Mouse (Mus musculus): ENCODE results near the gene Tfdp1. TPM values are rescaled to one million over a fixed set of nuclear protein-coding genes. Genes with fewer than 3 reads are reported as not detected.

The Tfdp1 gene
- polyA plus RNA-seq, 1 experiment: 44.9 TPM

GRCm38 (mm10) chr8:13352601-13353000 lies 14.1 kb downstream of the Tfdp1 start:
- Histone ChIP-seq H3K4me3 (ENCODE audit: control insufficient read depth, low read depth, low read length) (no peak overlapping the region), H3K4me1 (ENCODE audit: control insufficient read depth, insufficient read depth, low read length) (no peaks in the 10 kb centered on the region), H3K27ac (ENCODE audit: control insufficient read depth, insufficient read depth, low read depth, low read length) (no peak overlapping the region), H3K36me3 (ENCODE audit: control insufficient read depth, insufficient read depth, low read length) (peaks cover 4% of the 10 kb centered on the region), H3K27me3 (ENCODE audit: control insufficient read depth, insufficient read depth, low read length) (no peaks in the 10 kb centered on the region)
- no peak for TF ChIP-seq POLR2A (IDR thresholded peaks at IDR 0.05; ENCODE audit: control insufficient read depth, low read depth, low read length)
- no peak for TF ChIP-seq CTCF (IDR thresholded peaks at IDR 0.05; ENCODE audit: control insufficient read depth, insufficient read depth, insufficient replicate concordance, low read depth, low read length)

GRCm38 (mm10) chr8:13353155-13353833 lies 14.7 kb downstream of the Tfdp1 start:
- Histone ChIP-seq H3K27ac (ENCODE audit: control insufficient read depth, insufficient read depth, low read depth, low read length) (no peak overlapping the region), H3K4me3 (ENCODE audit: control insufficient read depth, low read depth, low read length) (no peak overlapping the region), H3K27me3 (ENCODE audit: control insufficient read depth, insufficient read depth, low read length) (no peaks in the 10 kb centered on the region), H3K4me1 (ENCODE audit: control insufficient read depth, insufficient read depth, low read length) (no peaks in the 10 kb centered on the region), H3K36me3 (ENCODE audit: control insufficient read depth, insufficient read depth, low read length) (peaks cover 5% of the 10 kb centered on the region)
- TF ChIP-seq POLR2A (IDR thresholded peaks at IDR 0.05; ENCODE audit: control insufficient read depth, low read depth, low read length): no peak
- TF ChIP-seq CTCF (IDR thresholded peaks at IDR 0.05; ENCODE audit: control insufficient read depth, insufficient read depth, insufficient replicate concordance, low read depth, low read length): no peak

- Histone ChIP-seq H3K4me3 (ENCODE audit: control insufficient read depth, low read depth, low read length) (no peak overlapping the region), H3K27me3 (ENCODE audit: control insufficient read depth, insufficient read depth, low read length) (no peaks in the 10 kb centered on the region), H3K27ac (ENCODE audit: control insufficient read depth, insufficient read depth, low read depth, low read length) (no peak overlapping the region), H3K4me1 (ENCODE audit: control insufficient read depth, insufficient read depth, low read length) (no peaks in the 10 kb centered on the region), H3K36me3 (ENCODE audit: control insufficient read depth, insufficient read depth, low read length) (peaks cover 5% of the 10 kb centered on the region)
- TF ChIP-seq CTCF (IDR thresholded peaks at IDR 0.05; ENCODE audit: control insufficient read depth, insufficient read depth, insufficient replicate concordance, low read depth, low read length): no peak
- TF ChIP-seq POLR2A (IDR thresholded peaks at IDR 0.05; ENCODE audit: control insufficient read depth, low read depth, low read length): no peak
Measured at GRCm38 (mm10) chr8:13353883-13354282, 15.3 kb downstream of the Tfdp1 start.

- Histone ChIP-seq H3K27ac (ENCODE audit: control insufficient read depth, insufficient read depth, low read depth, low read length) (no peak overlapping the region), H3K27me3 (ENCODE audit: control insufficient read depth, insufficient read depth, low read length) (no peaks in the 10 kb centered on the region), H3K36me3 (ENCODE audit: control insufficient read depth, insufficient read depth, low read length) (peaks cover 6% of the 10 kb centered on the region), H3K4me1 (ENCODE audit: control insufficient read depth, insufficient read depth, low read length) (no peaks in the 10 kb centered on the region), H3K4me3 (ENCODE audit: control insufficient read depth, low read depth, low read length) (no peak overlapping the region)
- TF ChIP-seq POLR2A (IDR thresholded peaks at IDR 0.05; ENCODE audit: control insufficient read depth, low read depth, low read length): no peak
- TF ChIP-seq CTCF (IDR thresholded peaks at IDR 0.05; ENCODE audit: control insufficient read depth, insufficient read depth, insufficient replicate concordance, low read depth, low read length): no peak
Measured at GRCm38 (mm10) chr8:13356221-13356620, 17.7 kb downstream of the Tfdp1 start.

GRCm38 (mm10) chr8:13356681-13357080 lies 18.1 kb downstream of the Tfdp1 start:
- no peak overlapping the region for H3K27ac ChIP-seq (ENCODE audit: control insufficient read depth, insufficient read depth, low read depth, low read length)
- H3K4me3 ChIP-seq (ENCODE audit: control insufficient read depth, low read depth, low read length): no peak overlapping the region
- TF ChIP-seq CTCF (IDR thresholded peaks at IDR 0.05; ENCODE audit: control insufficient read depth, insufficient read depth, insufficient replicate concordance, low read depth, low read length) (peak; percentile 7; the same call in 1 of the 2 replicates), POLR2A (IDR thresholded peaks at IDR 0.05; ENCODE audit: control insufficient read depth, low read depth, low read length) (no peak)
- H3K27me3 ChIP-seq (ENCODE audit: control insufficient read depth, insufficient read depth, low read length): no peaks in the 10 kb centered on the region
- H3K4me1 ChIP-seq (ENCODE audit: control insufficient read depth, insufficient read depth, low read length): no peaks in the 10 kb centered on the region
- H3K36me3 ChIP-seq (ENCODE audit: control insufficient read depth, insufficient read depth, low read length): peaks cover 6% of the 10 kb centered on the region

- Histone ChIP-seq H3K27ac (ENCODE audit: control insufficient read depth, insufficient read depth, low read depth, low read length) (no peak overlapping the region), H3K27me3 (ENCODE audit: control insufficient read depth, insufficient read depth, low read length) (no peaks in the 10 kb centered on the region), H3K4me1 (ENCODE audit: control insufficient read depth, insufficient read depth, low read length) (no peaks in the 10 kb centered on the region), H3K36me3 (ENCODE audit: control insufficient read depth, insufficient read depth, low read length) (peaks cover 6% of the 10 kb centered on the region), H3K4me3 (ENCODE audit: control insufficient read depth, low read depth, low read length) (peak overlapping the region; percentile 10)
- TF ChIP-seq POLR2A (IDR thresholded peaks at IDR 0.05; ENCODE audit: control insufficient read depth, low read depth, low read length) (no peak), CTCF (IDR thresholded peaks at IDR 0.05; ENCODE audit: control insufficient read depth, insufficient read depth, insufficient replicate concordance, low read depth, low read length) (no peak)
Measured at GRCm38 (mm10) chr8:13360213-13360612, 21.7 kb downstream of the Tfdp1 start.

- Histone ChIP-seq H3K36me3 (ENCODE audit: control insufficient read depth, insufficient read depth, low read length) (peaks cover 4% of the 10 kb centered on the region), H3K27me3 (ENCODE audit: control insufficient read depth, insufficient read depth, low read length) (no peaks in the 10 kb centered on the region), H3K4me1 (ENCODE audit: control insufficient read depth, insufficient read depth, low read length) (no peaks in the 10 kb centered on the region), H3K27ac (ENCODE audit: control insufficient read depth, insufficient read depth, low read depth, low read length) (no peak overlapping the region), H3K4me3 (ENCODE audit: control insufficient read depth, low read depth, low read length) (no peak overlapping the region)
- TF ChIP-seq CTCF (IDR thresholded peaks at IDR 0.05; ENCODE audit: control insufficient read depth, insufficient read depth, insufficient replicate concordance, low read depth, low read length) (peak; percentile 58; the same call in 1 of the 2 replicates), POLR2A (IDR thresholded peaks at IDR 0.05; ENCODE audit: control insufficient read depth, low read depth, low read length) (no peak)
Measured at GRCm38 (mm10) chr8:13361865-13362264, 23.3 kb downstream of the Tfdp1 start.

Data from testis, adult 2 months (tissue).